Mouse (Mus musculus) c-Kit-positive CD71-positive TER-119-negative erythroid progenitor cells, embryonic 14.5 days (primary cell): ENCODE measurements around the gene Tjp2.
A peak's percentile ranks its signal among the peaks of the same experiment; 100 is the strongest.
"Not testable (repeated sequence)": the region's sequence is repeated elsewhere in the genome, so short reads cannot be mapped to it uniquely, and the experiment has no call there.

Experiments
- DNase-seq: peaks from one replicate; pipeline ENCODE4 v3.0.0-alpha.2; 2013; ENCODE audit warnings: low read depth

The Tjp2 gene

DNA sequence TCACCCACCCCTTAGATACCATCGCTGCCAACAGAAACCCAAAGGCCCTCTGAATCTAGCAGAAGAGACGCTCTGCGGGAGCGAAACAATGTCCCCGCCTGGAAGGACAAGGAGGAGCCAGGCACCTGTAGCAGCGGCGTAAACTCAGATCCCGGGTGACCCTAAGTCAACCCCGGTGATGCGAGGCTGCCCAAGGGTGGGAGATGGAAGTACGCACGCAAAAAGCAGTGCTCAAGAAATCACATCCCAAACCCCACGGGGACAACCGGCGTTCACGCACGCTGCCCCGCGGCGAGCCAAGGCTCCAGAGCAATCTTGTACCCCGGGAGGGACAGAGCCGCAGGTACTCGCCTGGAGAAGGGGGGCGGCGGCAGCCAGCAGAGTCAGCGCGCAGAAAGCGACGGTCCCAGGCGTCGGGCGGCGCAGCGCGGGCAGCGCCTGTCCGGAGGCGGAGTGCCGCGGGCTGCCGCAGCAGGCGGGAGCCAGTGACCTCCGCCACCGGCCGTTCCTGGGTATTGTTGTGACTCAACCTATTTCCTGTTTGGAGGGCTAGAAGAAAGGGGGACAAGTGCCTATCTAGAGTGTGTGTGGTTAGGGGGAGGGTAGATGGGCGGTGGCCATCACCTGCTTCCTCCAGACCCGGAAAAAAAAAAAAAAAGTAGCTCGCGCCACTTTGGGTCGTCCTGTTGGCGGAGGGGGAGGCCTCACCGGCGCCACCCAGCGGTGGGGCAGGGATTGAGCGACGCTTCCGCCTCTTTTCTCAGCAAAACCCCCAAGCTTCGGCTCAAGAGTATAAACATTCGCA is at the start of gene Tjp2:
TSS of gene Tjp2 (minus strand) at position 531 of the 805 bp plus-strand sequence.
- DNase-seq = peak; percentile 13

DNA sequence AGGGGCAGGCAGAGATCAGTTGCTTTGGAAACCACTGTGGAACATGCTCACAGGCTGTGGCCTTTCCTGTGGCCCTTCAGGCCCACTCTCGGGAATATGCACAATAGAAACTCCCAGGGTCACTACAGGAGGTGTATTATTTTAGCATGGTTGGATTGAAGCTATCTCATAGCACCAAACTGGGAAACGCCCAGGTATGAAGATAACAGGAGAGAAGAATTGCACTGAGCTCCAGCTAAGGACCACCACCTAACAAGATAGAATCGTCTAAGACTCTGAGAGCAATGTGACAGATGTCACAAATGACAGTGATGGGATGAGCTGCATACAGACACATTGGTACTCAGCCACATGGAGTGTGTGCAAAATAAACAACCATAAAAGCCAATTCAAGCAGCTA is 49.5 kb upstream of the Tjp2 start:
- peak; percentile 55 for DNase-seq

DNA sequence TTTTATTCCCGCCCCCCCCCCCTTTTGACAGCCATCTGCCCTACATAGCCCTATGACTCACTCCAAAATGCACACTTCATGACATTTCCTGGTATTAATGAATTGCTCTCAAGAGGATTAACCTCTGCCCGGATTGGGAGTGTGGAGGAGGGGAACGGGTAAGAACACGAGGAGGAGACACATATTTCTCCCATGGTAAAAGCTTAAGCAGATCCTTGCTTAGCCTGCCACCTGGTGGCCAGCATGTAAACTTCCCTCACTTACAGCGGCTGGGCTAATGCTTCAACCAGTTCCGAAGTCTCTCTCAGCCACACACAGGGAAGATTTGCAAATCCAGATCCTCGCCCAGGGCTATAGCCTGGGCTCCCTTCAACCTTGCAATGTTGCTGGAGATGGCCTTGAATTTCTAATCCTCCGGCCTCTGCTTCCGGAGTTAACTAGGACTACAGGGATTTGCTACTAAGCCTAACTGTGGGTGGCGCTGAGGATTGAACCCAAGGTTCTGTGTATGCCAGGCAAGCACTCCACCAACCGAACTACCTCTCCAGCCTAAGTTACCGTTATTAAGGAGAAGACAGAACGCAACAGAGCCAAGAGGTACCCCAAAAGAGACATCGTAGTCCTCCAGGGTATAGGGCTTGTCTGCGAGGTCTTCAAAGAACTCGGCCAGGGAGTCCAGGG is 47.1 kb upstream of the Tjp2 start:
- DNase-seq = peak; percentile 74

DNA sequence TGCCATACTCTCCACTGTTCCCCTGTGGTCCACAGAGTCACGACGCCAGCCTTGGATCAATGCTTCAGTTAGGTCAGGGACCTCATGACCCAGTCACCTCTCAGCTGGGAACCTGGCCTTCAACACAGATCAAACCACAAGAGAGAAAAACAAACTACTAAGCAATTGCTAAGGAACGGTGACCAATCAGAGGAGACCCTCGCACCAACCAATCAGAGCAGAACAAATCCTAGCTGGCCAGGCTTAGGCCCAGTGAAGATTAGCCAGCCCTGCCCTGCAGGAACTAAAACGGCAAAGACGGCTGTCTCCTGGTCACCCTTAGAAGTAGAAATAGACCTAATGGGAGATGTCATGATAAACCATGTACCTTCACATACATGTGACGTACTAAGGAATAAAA is 46.5 kb upstream of the Tjp2 start:
- no peak for DNase-seq

DNA sequence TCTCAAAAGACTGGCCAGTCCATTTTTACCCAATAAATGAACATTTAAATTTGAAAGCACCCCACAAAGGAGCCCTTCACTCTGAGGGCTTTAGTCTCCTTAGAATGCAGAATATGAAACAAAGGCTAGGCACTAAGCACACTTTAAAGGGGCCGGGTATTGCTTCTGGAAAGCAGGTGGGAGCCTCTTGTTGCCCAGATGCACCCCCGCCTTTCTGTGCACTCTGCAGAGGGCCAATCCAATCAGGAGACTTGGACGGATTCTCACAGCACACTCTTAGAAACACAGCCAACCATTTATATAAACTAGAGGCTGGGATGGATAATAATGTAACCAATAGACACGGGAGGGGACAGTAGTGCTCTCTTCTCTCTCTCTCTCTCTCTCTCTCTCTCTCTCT is 43.7 kb upstream of the Tjp2 start:
- no peak for DNase-seq

DNA sequence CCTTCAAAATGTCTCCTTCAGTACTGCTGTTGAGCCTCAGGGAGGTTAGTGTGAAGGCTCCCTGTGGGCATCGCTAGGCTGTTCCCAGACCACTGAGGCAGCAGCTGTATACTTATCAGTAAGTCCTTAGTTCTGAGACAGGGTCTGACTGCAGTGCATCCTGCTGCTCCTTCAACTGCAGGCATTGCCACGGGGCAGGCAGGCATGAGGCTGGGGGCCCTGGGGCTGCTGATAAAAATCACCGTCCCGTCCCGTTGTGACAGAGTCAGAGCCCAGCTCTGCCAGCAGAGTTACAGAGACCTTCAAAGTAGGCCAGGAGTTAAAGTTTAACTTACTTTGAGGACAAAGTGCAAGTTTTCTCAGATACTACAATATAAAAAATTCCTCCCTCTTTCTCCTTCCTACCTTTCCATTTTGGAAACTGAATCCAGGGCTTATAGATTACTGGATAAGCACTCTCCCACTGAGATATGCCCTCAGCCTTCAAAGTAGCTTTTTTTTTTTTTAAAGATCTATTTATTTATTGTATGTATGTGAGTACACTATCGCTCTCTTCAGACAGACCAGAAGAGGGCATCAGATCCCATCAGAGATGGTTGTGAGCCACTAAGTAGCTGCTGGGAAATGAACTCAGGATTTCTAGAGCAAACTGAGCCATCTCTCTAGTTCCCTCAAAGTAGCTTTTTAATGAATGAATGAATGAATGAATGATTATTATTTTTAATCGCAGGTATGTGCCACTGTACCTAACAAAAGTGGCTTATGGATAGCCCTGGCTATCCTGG is 41.4 kb upstream of the Tjp2 start:
- DNase-seq = no peak

DNA sequence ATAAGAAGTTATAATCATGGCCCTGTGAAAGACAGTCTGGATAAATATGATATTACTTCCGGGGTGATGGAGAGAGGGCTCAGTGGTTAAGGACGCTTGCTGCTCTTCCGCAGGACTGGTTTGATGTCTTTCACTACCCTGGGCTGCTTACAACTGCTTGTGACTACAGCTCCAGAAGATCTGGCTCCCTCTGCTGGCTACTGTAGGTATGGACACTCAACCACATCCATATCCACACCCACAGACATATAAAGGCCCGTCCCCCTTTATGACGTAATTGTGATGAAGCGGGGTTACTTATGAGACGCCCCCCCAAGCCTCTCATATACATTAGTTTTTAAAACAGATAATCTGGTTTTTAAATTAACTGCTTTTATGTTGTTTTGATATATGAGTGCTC is 40.2 kb upstream of the Tjp2 start:
- peak; percentile 77 for DNase-seq

DNA sequence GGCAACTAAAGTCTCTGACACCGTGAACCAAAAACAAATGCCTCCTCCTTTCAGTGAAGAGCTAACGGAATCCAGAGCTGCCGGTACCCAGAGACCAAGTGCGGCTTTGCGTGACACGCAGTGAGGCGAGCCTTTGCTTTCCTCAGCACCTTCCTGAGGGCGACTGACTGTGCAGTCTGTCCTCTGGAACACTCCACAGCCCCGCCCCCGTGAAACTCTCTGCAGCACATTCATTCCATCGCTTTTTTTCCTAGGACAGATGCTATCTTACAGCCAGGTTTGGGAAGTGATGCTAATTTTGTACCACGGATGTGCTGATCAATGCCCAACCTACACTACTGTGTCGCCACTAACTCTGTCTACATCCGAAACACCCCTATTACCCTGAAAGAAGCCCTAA is 37.9 kb upstream of the Tjp2 start:
- DNase-seq = no peak

DNA sequence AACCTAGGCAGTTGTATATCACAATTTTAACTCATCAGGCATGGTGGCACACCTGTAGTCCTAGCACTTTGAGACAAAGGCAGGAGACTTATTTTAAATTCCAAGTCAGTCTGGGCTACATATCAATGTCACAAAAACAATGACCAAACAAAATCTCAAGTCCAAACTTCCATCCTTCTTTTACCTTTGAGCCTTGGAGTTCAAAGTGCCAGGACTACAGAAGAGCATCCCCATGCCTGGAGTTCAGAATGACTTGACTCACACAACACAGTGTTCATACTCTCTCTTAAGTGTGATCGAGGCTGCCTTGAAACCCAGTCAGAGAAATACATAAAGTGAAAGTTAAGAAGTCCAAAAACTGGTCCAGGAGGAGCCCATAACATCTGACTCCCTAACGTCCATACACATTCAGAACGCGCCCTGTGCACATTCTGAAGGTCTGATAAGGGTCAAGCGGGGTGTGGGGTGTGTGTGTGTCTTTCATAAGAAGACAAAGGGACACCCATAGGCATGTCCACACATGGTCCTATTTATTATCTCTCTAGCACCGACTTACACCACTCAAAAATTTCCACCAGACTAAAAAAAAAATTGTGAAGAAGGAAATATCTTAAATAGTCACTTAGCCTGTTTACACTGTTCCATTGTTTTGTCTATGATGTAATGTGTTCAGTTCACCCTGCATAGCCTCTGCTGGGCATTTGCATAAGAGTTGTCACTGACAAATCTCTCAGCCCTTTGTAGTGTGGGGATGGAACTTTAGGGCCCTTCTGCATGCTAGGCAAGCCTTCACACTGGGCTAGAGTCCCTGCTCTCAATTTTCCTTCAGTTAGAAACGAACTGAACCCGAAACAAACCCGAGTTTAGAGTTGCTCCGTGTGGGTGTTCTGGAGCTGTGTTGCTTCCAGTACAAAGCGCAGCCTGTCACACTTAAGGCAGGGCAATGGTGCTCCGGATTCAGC is 34.8 kb upstream of the Tjp2 start:
- DNase-seq = no peak

DNA sequence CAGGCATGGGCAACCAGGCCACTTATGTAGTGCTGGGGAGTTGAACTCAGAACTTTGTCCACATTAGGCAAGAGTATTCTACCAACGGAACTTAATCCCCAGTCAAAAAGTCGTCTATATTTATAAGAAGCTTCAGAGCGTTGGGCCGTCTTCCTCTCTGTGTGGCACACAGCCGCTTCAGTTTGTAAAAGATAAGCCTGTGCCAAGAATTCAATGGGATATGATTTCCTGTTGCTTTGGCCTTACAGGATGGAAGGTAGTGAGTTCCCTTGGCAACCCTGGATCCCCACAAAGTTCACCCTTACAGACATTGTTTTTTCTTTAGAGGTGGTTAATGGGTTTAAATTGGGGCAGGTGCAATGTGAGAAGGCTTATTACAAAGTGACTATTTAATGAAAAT is 33.5 kb upstream of the Tjp2 start:
- DNase-seq = no peak

DNA sequence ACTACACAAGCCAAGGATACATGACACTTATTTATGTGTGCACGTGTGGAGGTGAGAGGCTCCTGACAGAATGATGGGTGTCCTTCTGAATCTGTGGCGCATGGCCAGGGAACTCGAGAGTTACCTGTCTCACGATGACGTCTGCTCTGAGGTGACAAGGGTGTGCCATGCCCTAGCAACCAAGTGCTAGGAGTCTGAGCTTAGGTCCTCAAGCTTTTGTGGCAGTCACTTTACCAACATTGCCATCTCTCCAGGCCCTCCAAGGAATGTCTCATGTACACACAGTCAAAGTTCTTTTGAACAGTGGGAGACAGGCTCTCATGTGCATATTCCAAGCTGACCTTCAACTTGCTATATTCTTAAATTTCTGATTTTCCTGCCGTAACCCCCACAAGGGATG is 33.1 kb upstream of the Tjp2 start:
- no peak for DNase-seq

DNA sequence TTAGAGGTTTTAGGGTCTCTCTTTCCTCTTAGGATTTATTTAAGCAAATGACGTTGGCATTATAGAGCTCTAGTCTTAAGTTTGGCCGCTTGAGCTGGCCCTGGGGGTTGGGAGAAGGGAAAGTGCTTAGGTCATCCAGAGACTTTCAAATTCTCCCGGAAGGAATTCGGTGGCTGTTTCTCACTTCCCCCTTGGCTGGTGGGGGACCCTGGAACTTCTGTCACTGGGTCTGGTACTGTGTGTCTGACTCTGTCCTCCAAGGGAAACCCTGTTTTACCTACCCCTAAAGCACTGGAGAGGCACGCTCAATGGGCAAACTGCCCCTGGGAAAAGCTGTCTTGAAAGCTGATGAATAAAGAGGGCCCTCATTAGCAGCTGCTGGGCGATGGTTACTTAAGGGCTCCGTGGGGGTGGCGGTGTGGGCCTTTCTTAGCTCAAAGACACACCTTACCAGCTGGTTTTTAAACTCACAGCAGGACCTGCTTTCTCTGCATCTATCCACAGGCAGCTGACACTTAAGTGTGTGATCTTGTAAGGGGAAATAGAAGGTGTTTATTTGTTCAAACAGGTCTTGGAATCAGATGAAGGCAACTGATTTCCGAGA is 28.9 kb upstream of the Tjp2 start:
- DNase-seq = no peak

DNA sequence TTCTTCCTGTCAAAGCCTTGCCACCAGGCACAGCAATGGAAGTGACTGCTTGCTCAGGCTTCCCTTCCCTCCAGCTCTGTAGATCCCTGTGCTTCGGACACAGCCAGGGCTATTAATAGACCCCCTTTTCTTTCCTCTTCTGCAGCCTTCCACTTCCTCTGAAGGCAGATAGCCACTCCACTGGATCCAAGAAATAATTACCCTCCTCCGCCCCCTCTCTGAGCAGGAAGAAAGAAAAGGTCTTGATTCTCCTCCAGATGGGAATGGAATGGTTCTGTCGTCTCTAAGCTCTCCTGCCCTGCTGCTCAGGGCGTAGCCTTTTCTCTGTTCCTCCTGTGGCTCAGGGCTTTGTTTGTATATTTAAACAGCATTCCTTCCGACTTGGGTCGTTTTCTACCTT is 27.0 kb upstream of the Tjp2 start:
- no peak for DNase-seq

DNA sequence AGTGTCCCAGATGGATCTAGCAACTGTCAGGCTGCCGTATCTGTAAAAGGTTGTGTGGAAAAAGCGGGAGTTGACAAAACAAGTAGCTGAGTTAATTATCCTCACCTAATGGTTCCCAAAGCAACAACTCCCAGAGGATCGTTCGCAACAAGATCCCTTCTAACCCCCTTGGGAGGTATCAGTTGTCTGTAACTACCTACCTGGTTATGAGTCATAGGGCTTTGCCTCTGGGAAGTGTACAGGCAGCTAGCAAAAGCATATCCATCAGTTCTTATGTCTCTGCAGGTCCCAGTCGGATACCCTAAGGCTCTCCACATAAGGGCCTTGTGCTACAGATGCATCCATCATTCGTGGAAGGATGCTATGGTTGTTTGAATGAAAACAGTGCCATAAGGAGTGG is 18.5 kb upstream of the Tjp2 start:
- no peak for DNase-seq

DNA sequence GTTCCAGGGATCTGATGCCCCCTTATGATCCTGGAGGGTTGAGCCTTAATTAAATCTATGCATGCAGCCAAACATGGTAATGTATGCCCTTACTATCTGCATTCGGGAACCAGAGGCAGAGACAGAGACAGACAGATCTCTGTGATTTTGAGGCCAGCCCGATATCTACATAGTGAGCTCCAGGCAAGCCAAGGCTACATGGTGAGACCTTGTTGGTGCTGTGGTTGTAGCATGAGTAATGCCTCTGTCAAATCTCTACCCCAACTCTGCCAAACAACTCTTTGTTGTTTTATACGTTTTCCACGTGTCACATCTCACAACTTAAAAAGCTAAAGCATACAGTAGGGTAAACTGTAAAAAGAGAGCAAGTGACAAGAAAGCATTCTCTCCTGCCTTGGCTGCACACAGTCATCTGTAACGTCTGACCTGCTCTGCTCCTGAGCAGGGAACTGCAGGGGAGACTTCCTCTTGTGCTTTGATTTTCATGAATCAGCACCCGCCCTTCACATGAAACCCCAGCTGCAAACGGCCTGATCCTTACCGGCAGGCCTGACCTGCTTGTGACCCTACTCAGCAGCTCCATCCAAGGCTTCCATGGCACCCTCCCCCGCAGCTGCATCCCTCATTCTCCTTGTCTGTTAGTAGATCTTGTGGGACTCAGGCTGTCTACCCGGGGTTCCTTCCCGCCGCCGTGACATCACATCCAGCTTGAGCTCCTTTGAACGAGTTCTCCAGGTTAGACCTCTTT is 17.1 kb upstream of the Tjp2 start:
- no peak for DNase-seq

DNA sequence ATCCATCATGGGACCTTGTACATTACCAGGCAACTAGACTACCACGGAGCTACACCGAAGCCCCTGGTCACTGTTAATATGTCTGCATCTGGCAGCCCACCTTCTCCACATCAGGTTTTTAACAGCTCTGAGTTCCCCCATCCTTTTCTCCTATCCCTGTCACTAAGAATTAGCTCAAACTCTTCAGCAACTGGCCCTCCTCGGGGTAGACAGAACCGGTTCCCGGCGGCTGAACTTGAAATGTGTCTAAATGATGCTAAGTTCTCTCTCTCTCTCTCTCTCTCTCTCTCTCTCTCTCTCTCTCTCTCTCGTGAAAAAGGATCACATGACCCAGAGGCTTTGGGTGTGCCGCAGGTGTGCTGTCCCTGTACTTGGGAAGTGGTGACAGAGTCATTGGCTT is 16.4 kb upstream of the Tjp2 start:
- no peak for DNase-seq

DNA sequence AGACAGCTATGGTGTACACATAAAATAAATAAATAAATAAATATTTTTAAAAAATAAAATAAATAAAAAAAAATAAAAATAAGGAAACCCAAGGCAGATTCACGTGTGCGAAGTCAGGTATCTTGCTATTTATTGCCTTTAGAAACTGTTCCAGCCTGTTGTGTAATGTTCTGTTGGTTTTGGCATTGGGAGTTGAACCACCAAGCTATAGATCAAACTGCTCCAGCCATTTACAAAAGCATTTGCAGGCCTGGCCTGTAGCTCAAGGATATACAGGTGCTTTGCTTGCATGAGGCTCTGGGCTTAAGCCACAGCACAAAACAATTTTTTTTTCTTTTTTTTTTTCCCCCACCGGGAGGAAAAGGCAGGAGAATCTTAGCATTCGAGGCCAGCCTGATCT is 13.2 kb upstream of the Tjp2 start:
- no peak for DNase-seq

DNA sequence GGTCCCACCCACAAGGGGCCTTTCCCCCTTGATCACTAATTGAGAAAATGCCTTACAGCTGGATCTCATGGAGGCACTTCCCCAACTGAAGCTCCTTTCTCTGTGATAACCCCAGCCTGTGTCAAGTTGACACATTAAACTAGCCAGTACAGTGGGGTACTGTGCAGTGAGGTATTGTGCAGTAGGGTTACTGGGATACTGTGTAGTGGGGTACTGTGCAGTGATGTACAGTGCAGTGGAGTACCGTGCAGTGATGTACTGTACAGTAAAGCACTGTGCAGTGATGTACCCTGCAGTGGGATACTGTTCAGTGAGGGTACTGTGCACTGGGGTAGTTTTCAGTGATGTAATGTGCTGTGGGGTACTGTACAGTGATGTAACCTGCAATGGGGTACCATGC is 7.5 kb upstream of the Tjp2 start:
- not testable (repeated sequence) for DNase-seq

DNA sequence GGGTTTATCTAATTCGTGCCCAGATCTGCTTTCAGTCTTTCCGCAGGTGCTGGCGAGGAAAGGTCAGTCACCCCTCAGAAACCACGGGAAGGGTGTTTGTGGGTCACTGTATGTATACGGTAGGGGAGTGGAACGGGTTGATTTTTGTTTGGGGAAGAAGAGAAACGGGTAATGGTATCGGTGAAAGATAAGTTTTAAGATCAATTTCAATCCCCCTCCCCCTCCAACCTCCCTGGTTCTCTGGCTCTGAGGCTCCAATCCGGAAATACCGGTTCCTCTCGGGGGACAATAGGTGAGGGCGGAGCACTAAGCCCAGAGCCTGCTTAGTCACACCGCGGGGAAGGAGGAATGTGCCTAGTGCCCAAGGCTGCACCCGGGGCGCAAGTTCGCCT is 471 bp upstream of the Tjp2 start:
- DNase-seq = no peak

DNA sequence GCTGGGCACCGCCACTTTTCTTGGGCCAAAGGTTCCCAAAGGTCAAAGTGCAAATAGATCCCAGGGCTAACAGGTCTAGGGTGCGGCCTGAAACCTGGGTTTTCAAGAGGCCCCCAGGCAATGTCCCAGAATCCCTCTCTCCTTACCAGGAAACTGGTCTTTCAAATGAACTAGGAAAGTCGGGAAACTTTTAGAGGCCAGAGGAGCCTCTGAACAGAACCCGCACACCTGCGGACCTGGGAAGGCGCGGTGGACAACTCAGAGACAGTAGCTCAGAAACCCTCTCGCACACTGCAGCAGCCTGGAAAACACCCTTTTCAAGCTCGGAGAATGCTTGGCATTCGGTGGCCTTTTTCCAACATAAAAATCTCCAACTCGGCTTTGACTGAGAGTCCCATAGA is 979 bp downstream of the Tjp2 start:
- DNase-seq = no peak

DNA sequence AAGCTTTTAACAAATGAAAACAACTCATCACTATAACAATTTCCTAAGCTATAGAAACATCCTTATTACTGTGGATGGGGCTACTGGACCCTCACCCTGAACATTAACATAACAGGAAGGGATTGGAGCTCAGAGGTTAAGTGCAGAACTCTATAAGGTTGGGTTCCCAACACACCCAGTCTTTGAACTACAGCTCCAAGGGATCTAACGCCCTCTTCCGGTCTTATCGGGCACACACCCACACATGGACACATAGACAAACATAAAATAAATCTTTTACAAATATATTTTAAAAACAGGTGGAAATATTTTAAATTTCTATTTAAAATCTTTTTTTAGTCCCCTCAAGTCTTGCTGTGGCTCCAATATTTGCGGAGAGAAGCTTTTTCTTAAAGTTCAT is 3.4 kb downstream of the Tjp2 start:
- DNase-seq = no peak
